Mouse (Mus musculus): ENCODE results near the gene Ms4a6d. TPM values are rescaled to one million over a fixed set of nuclear protein-coding genes. Genes with fewer than 3 reads are reported as not detected.

Gene Ms4a6d
- polyA plus RNA-seq (2016; fragmentation: Nextera tagmentation; extraction: Ambion mirVana): 2.9 and 4.1 TPM in 2 replicates

- Histone ChIP-seq H3K36me3 (no peaks in the 10 kb centered on the region), H3K9me3 (no peaks in the 10 kb centered on the region), H3K4me1 (no peaks in the 10 kb centered on the region), H3K4me2 (replicated peaks) (no peak within 1 kb of the TSS), H3K4me3 (no peak within 1 kb of the TSS), H3K27ac (replicated peaks) (no peak within 1 kb of the TSS), H3K27me3 (no peaks in the 10 kb centered on the region), H3K9ac (replicated peaks) (no peak within 1 kb of the TSS)
- WGBS: 79% methylated on average over 2 of the region's 2 CpGs
- ATAC-seq (ENCODE audit: low FRiP score, low read depth): no peak
These were observed at the start of gene Ms4a6d for GRCm38 (mm10) chr19:11604603-11605002. Gene Ms4a6d, minus strand, starts transcription at chr19:11604849.

GRCm38 (mm10) chr19:11649564-11649963 is 44.9 kb upstream of the Ms4a6d start:
- Histone ChIP-seq H3K9me3 (no peaks in the 10 kb centered on the region), H3K4me3 (no peak overlapping the region), H3K4me2 (replicated peaks) (no peak overlapping the region), H3K9ac (replicated peaks) (no peak overlapping the region), H3K27ac (replicated peaks) (no peak overlapping the region), H3K36me3 (no peaks in the 10 kb centered on the region), H3K27me3 (no peaks in the 10 kb centered on the region), H3K4me1 (no peaks in the 10 kb centered on the region)
- no peak for ATAC-seq (ENCODE audit: low FRiP score, low read depth)
- WGBS: 87% methylated on average over 4 of the region's 4 CpGs

DNA sequence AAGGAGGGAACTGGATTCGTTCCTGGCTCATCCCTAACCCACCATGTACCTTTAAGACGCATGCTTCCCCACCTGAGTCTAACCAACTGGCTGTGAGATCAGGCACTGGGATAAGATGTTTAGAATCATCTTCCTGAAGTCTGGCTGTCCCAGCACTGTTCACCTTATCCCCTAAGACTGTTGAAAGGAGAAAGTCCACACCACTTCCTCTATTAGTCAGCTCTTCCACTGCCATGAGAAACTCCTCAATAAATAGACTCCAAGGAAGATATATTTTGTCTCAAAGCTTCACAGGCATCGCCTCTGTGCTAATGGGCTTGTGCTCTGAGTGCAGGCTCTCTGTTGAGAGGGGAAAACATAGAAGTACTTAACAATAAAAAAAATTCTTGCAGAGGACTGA is 41.5 kb upstream of the Ms4a6d start:
- H3K27ac ChIP-seq (replicated peaks): no peak overlapping the region
- ATAC-seq (ENCODE audit: low FRiP score, low read depth): no peak
- no peaks in the 10 kb centered on the region for H3K27me3 ChIP-seq
- H3K9me3 ChIP-seq: no peaks in the 10 kb centered on the region
- H3K4me1 ChIP-seq: no peaks in the 10 kb centered on the region
- H3K4me2 ChIP-seq (replicated peaks): no peak overlapping the region
- no peak overlapping the region for H3K9ac ChIP-seq (replicated peaks)
- WGBS: 82% methylated on average over 3 of the region's 3 CpGs
- no peak overlapping the region for H3K4me3 ChIP-seq
- H3K36me3 ChIP-seq: no peaks in the 10 kb centered on the region

GRCm38 (mm10) chr19:11640732-11641131 is 36.1 kb upstream of the Ms4a6d start, which contains the start of gene Ms4a3:
Gene Ms4a3, minus strand, starts transcription at chr19:11640851.
- Histone ChIP-seq H3K9me3 (no peaks in the 10 kb centered on the region), H3K36me3 (no peaks in the 10 kb centered on the region)
- 56% methylated on average over 1 of the region's 1 CpGs for WGBS

GRCm38 (mm10) chr19:11639038-11639437 is 34.4 kb upstream of the Ms4a6d start:
- no peak overlapping the region for H3K4me2 ChIP-seq (replicated peaks)
- H3K9me3 ChIP-seq: no peaks in the 10 kb centered on the region
- H3K4me1 ChIP-seq: no peaks in the 10 kb centered on the region
- no peak overlapping the region for H3K27ac ChIP-seq (replicated peaks)
- H3K27me3 ChIP-seq: no peaks in the 10 kb centered on the region
- no peak for ATAC-seq (ENCODE audit: low FRiP score, low read depth)
- H3K4me3 ChIP-seq: no peak overlapping the region
- WGBS: 80% methylated on average over 4 of the region's 4 CpGs
- H3K9ac ChIP-seq (replicated peaks): no peak overlapping the region
- H3K36me3 ChIP-seq: no peaks in the 10 kb centered on the region

More at GRCm38 (mm10) chr19:11640732-11641131, 36.1 kb upstream of the Ms4a6d start, which contains the start of gene Ms4a3:
- no peak within 1 kb of the TSS for H3K9ac ChIP-seq (replicated peaks)
- no peak within 1 kb of the TSS for H3K4me3 ChIP-seq
- ATAC-seq (ENCODE audit: low FRiP score, low read depth): no peak
- H3K27me3 ChIP-seq: no peaks in the 10 kb centered on the region
- H3K4me1 ChIP-seq: no peaks in the 10 kb centered on the region
- H3K4me2 ChIP-seq (replicated peaks): no peak within 1 kb of the TSS
- no peak within 1 kb of the TSS for H3K27ac ChIP-seq (replicated peaks)

- no peak for ATAC-seq (ENCODE audit: low FRiP score, low read depth)
- Histone ChIP-seq H3K27me3 (no peaks in the 10 kb centered on the region), H3K36me3 (no peaks in the 10 kb centered on the region), H3K4me3 (no peak overlapping the region), H3K9me3 (no peaks in the 10 kb centered on the region), H3K4me1 (no peaks in the 10 kb centered on the region), H3K27ac (replicated peaks) (no peak overlapping the region), H3K4me2 (replicated peaks) (no peak overlapping the region), H3K9ac (replicated peaks) (no peak overlapping the region)
- WGBS: 83% methylated on average over 5 of the region's 5 CpGs
These were observed 30.9 kb upstream of the Ms4a6d start for GRCm38 (mm10) chr19:11635572-11635971.

- ATAC-seq (ENCODE audit: low FRiP score, low read depth): no peak
- H3K4me2 ChIP-seq (replicated peaks): no peak overlapping the region
- no peaks in the 10 kb centered on the region for H3K4me1 ChIP-seq
- H3K9me3 ChIP-seq: no peaks in the 10 kb centered on the region
- H3K27ac ChIP-seq (replicated peaks): no peak overlapping the region
- no peak overlapping the region for H3K9ac ChIP-seq (replicated peaks)
- H3K4me3 ChIP-seq: no peak overlapping the region
- no peaks in the 10 kb centered on the region for H3K27me3 ChIP-seq
- 78% methylated on average over 2 of the region's 2 CpGs for WGBS
- H3K36me3 ChIP-seq: no peaks in the 10 kb centered on the region
These were observed 29.7 kb upstream of the Ms4a6d start for GRCm38 (mm10) chr19:11634330-11634729.

DNA sequence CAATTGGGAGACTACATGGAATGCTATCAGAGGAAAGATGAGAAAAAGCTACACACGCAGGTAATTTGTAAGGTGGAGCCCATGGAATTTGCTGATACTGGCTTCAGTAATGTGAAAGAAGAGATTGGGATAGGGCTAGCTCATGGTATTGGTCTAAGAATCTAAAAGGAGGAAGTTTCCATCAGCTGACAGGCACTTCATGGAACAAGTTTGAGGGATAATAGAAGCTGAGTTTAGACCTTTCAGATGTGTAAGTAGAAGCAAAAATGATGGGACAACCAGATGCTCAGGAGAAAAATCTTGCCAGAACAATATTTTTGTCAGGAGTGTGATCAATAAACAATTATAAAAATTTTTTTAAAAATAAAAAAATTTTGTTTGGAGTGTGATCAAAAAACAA is 29.1 kb upstream of the Ms4a6d start:
- Histone ChIP-seq H3K27ac (replicated peaks) (no peak overlapping the region), H3K4me2 (replicated peaks) (no peak overlapping the region), H3K9ac (replicated peaks) (no peak overlapping the region), H3K4me3 (no peak overlapping the region), H3K36me3 (no peaks in the 10 kb centered on the region), H3K27me3 (no peaks in the 10 kb centered on the region), H3K9me3 (no peaks in the 10 kb centered on the region), H3K4me1 (no peaks in the 10 kb centered on the region)
- 84% methylated on average over 1 of the region's 1 CpGs for WGBS
- ATAC-seq (ENCODE audit: low FRiP score, low read depth): no peak

DNA sequence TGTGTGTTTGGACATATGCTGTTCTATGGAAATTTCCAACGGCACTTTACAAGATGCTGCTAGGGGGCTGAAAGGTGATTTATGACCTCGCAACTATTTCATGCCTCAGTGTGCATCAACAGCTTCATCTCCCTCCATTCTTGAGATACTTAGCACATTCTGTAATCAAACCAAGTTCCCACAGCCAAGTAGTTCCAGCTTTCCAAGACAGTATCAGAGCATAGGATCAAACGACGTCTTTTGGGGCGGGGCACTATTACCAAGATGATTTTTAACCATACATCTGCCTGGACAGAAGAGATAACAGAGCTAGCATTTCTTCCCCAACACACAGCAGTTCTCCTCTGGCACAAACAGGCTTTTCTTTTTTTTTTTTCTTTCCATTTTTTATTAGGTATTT is 20.6 kb upstream of the Ms4a6d start:
- Histone ChIP-seq H3K27me3 (no peaks in the 10 kb centered on the region), H3K4me3 (no peak overlapping the region), H3K27ac (replicated peaks) (no peak overlapping the region), H3K9me3 (no peaks in the 10 kb centered on the region), H3K4me2 (replicated peaks) (no peak overlapping the region), H3K4me1 (no peaks in the 10 kb centered on the region), H3K36me3 (no peaks in the 10 kb centered on the region), H3K9ac (replicated peaks) (no peak overlapping the region)
- ATAC-seq (ENCODE audit: low FRiP score, low read depth): no peak
- 83% methylated on average over 5 of the region's 5 CpGs for WGBS

DNA sequence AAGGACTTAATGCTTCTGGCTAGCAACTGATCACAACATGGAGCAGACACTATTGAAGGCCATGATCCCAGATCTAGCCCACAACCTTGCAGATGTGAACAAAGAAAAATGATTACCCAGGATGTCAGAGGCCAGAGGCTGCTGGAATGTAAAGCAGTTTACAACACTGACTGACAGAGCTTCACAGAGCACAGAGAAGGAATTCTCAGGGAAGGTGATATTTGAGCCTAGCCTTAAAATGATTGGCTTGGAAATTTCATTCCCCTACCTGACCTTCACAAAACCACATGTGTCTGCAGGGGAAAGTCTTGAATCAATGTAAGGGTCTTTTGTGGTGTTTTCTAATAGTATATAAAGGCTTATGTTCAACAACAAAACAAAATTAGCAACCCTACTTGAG is 20.2 kb upstream of the Ms4a6d start:
- Histone ChIP-seq H3K9ac (replicated peaks) (no peak overlapping the region), H3K36me3 (no peaks in the 10 kb centered on the region), H3K9me3 (no peaks in the 10 kb centered on the region), H3K4me3 (no peak overlapping the region), H3K27me3 (no peaks in the 10 kb centered on the region), H3K4me1 (no peaks in the 10 kb centered on the region), H3K4me2 (replicated peaks) (no peak overlapping the region), H3K27ac (replicated peaks) (no peak overlapping the region)
- no peak for ATAC-seq (ENCODE audit: low FRiP score, low read depth)

- Histone ChIP-seq H3K9ac (replicated peaks) (no peak within 1 kb of the TSS), H3K27ac (replicated peaks) (no peak within 1 kb of the TSS), H3K27me3 (no peaks in the 10 kb centered on the region), H3K4me2 (replicated peaks) (no peak within 1 kb of the TSS), H3K9me3 (no peaks in the 10 kb centered on the region), H3K36me3 (no peaks in the 10 kb centered on the region), H3K4me3 (no peak within 1 kb of the TSS), H3K4me1 (no peaks in the 10 kb centered on the region)
- ATAC-seq (ENCODE audit: low FRiP score, low read depth): no peak
- WGBS: 93% methylated on average over 2 of the region's 2 CpGs
These were observed 18.9 kb upstream of the Ms4a6d start, which contains the start of gene Ms4a2 for GRCm38 (mm10) chr19:11623551-11623950. Gene Ms4a2, minus strand, starts transcription at chr19:11623719.

GRCm38 (mm10) chr19:11617983-11618382 is 13.3 kb upstream of the Ms4a6d start:
- H3K27ac ChIP-seq (replicated peaks): no peak overlapping the region
- no peak overlapping the region for H3K4me2 ChIP-seq (replicated peaks)
- H3K36me3 ChIP-seq: no peaks in the 10 kb centered on the region
- H3K27me3 ChIP-seq: no peaks in the 10 kb centered on the region
- ATAC-seq (ENCODE audit: low FRiP score, low read depth): no peak
- no peak overlapping the region for H3K9ac ChIP-seq (replicated peaks)
- no peak overlapping the region for H3K4me3 ChIP-seq
- H3K4me1 ChIP-seq: no peaks in the 10 kb centered on the region
- H3K9me3 ChIP-seq: no peaks in the 10 kb centered on the region

GRCm38 (mm10) chr19:11614805-11615204 is 10.2 kb upstream of the Ms4a6d start:
- no peaks in the 10 kb centered on the region for H3K4me1 ChIP-seq
- 68% methylated on average over 2 of the region's 2 CpGs for WGBS
- no peak for ATAC-seq (ENCODE audit: low FRiP score, low read depth)

More at GRCm38 (mm10) chr19:11614805-11615204, 10.2 kb upstream of the Ms4a6d start:
- Histone ChIP-seq H3K4me2 (replicated peaks) (no peak overlapping the region), H3K36me3 (no peaks in the 10 kb centered on the region), H3K9me3 (no peaks in the 10 kb centered on the region), H3K4me3 (no peak overlapping the region), H3K9ac (replicated peaks) (no peak overlapping the region), H3K27ac (replicated peaks) (no peak overlapping the region), H3K27me3 (no peaks in the 10 kb centered on the region)

Data from midbrain, embryonic 12.5 days (tissue).